Mouse (Mus musculus) C2C12 (cell line): ENCODE results near the gene Arhgap33. TPM values are rescaled to one million over a fixed set of nuclear protein-coding genes. Genes with fewer than 3 reads are reported as not detected.
"Not testable (repeated sequence)": the region's sequence is repeated elsewhere in the genome, so short reads cannot be mapped to it uniquely, and the experiment has no call there.

Experiments
- H3K27me3 ChIP-seq: one replicate; pipeline ENCODE4 v1.6.1; 2011; ENCODE audit not compliant: control insufficient read depth, insufficient read depth, insufficient read length
- H3K36me3 ChIP-seq: one replicate; pipeline ENCODE4 v1.6.1; 2011; ENCODE audit not compliant: control insufficient read depth, insufficient read depth
- H3K4me3 ChIP-seq: one replicate; pipeline ENCODE4 v1.5.1; 2011; ENCODE audit warnings: mild to moderate bottlenecking, control low read depth; ENCODE audit not compliant: poor library complexity, insufficient read depth, severe bottlenecking
- H3K79me2 ChIP-seq: one replicate; pipeline ENCODE4 v1.6.1; 2011; ENCODE audit not compliant: control insufficient read depth, insufficient read depth
- H3K79me3 ChIP-seq: one replicate; pipeline ENCODE4 v1.6.1; 2011; ENCODE audit warnings: low read depth, control low read depth
- H3ac ChIP-seq: one replicate; pipeline ENCODE3; 2011; ENCODE audit warnings: low read depth; ENCODE audit not compliant: control insufficient read depth, insufficient read length
- CEBPB ChIP-seq: IDR thresholded peaks from one replicate; pipeline ENCODE4 v1.6.1; 2011; ENCODE audit warnings: low read depth, mild to moderate bottlenecking, control low read depth, moderate library complexity
- CTCF ChIP-seq: IDR thresholded peaks from one replicate; pipeline ENCODE4 v1.5.1; 2011; ENCODE audit not compliant: control insufficient read depth, insufficient read depth, insufficient read length
- FOSL1 ChIP-seq: IDR thresholded peaks from one replicate; pipeline ENCODE4 v1.8.0; 2011; ENCODE audit warnings: mild to moderate bottlenecking, low read length; ENCODE audit not compliant: poor library complexity, insufficient read depth, severe bottlenecking
- MAX ChIP-seq: IDR thresholded peaks from one replicate; pipeline ENCODE4 v1.6.1; 2011; ENCODE audit warnings: mild to moderate bottlenecking, control low read depth
- MYOD1 ChIP-seq: IDR thresholded peaks from one replicate; pipeline ENCODE4 v1.6.1; 2011; ENCODE audit warnings: low read depth; ENCODE audit not compliant: control insufficient read depth, insufficient read length
- MYOG ChIP-seq: IDR thresholded peaks from one replicate; pipeline ENCODE4 v1.6.1; 2011; ENCODE audit not compliant: control insufficient read depth, insufficient read length; ENCODE audit errors: extremely low read depth
- USF1 ChIP-seq: IDR thresholded peaks from one replicate; pipeline ENCODE4 v1.6.1; 2011; ENCODE audit warnings: low read depth, mild to moderate bottlenecking, control low read depth, moderate library complexity
- polyA plus RNA-seq: library from polyadenylated mRNA; unstranded; fragments of >200 nt; fragmentation: generic; extraction: Trizol; gene quantifications from one replicate; pipeline ENCODE4 v1.2.1, GENCODE M21; 2012; ENCODE audit warnings: missing spikeins

Gene Arhgap33
- polyA plus RNA-seq, 1 experiment: 2.4 TPM

DNA sequence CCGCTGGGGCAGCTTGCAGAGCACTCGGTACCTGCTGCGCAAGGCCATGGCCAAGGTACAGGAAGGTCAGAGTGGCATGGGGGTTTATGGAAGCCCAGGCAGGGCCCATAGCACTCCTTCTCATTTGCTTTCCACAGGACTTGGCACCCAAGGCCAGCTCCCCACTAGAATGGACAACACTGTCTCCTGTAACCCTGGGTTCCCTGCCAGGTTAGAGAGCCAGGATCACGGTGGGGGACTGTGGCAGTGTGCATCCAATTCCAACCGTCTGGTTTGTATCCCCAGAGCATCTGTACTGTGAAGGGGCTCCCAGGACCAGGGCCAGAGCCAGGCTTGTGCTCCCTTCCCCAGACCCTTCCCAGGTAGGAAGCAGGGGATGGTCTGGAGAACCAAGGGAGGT lies 14.0 kb downstream of the Arhgap33 start:
- H3K36me3 ChIP-seq: no peaks in the 10 kb centered on the region
- H3K4me3 ChIP-seq: no peak overlapping the region
- no peaks in the 10 kb centered on the region for H3K79me3 ChIP-seq
- H3K27me3 ChIP-seq: peaks cover 1% of the 10 kb centered on the region
- no peak overlapping the region for H3ac ChIP-seq
- no peaks in the 10 kb centered on the region for H3K79me2 ChIP-seq
- TF ChIP-seq FOSL1 (no peak), MAX (no peak), CEBPB (no peak), CTCF (no peak), MYOD1 (no peak), USF1 (no peak), MYOG (no peak)

DNA sequence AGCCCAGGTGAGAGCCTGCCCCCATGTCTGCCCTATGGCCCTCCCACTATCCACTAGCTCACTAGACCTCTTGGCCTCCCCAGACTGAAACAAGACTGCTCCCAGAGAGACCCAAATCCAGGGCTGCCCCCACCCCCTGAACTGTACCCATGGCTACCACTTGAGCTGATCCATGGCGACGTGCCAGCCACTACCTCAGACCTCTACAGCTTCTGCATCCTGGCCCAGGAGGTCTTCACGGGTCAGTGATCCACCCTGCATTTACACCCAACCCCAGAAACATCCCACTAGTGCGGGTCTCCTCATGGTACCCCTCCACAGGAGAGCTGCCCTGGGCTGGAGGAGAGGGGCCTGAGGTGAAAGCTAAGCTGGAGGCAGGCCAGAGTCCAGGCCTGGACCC lies 14.5 kb downstream of the Arhgap33 start:
- TF ChIP-seq MYOD1 (no peak), MYOG (no peak), MAX (no peak), CTCF (no peak), USF1 (no peak), CEBPB (no peak), FOSL1 (no peak)
- Histone ChIP-seq H3ac (no peak overlapping the region), H3K79me2 (no peaks in the 10 kb centered on the region), H3K36me3 (no peaks in the 10 kb centered on the region), H3K79me3 (no peaks in the 10 kb centered on the region), H3K27me3 (peaks cover 5% of the 10 kb centered on the region), H3K4me3 (no peak overlapping the region)

DNA sequence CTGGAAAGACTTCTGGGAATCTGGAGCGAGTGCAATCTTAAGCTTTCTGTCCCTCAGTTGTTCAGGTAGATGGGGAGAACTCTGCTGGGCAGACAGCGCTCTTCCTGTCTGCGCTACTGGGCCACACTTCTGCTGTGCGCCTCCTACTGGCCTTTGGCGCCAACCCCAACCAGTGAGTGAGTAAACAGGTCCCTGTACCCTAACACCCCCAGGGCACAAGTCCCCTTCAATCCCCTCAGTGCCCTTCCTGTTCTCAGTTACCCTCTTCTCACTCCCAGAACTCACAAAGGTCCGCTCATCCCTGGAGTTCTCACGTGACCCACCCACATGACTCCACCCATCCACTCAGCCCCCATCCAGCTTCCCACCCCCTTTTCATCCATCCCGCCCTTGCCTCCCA lies 16.5 kb downstream of the Arhgap33 start:
- Histone ChIP-seq H3K27me3 (peaks cover 10% of the 10 kb centered on the region), H3K79me2 (no peaks in the 10 kb centered on the region), H3ac (no peak overlapping the region), H3K4me3 (no peak overlapping the region), H3K36me3 (no peaks in the 10 kb centered on the region), H3K79me3 (no peaks in the 10 kb centered on the region)
- TF ChIP-seq FOSL1: no peak
- TF ChIP-seq USF1: no peak
- TF ChIP-seq MYOD1: no peak
- no peak for TF ChIP-seq CEBPB

DNA sequence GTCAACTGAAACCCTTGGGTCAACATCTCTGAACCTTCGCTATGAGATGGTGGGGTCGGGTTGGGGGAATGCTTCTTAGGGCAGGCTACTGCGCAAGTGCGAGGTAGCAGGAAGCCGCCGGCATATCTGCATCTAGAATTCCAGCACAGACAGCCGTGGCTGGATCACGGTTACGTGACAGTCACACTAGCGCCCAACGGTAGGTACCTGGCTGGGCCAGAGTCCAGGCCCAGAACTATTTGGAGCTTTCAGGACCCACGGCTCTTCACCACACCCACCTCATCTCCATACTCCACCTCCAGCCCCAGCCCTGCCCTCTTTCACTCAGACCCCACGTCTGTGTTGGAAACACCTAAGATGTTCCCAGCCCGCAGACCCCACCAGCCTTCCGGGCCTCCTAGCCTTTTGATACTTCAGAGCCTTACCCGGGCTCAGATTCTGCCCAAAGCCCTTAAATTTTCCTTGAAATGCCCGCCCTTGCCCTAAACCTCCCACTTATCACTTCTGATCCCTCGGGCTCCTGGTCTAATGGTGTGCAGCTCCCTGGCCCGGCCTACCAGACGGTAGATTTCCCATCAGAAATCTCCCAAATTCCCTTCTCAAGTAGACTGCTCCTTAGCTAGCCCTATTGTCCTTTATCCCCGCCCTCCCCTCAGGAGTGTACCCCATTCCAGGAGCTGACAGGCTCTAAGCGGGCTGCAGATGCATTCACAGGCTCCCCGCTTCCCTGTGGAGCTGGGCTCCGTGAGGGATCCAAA lies 19.7 kb downstream of the Arhgap33 start:
- TF ChIP-seq USF1 (no peak), CEBPB (no peak), MYOG (no peak), MYOD1 (no peak), MAX (no peak), FOSL1 (no peak), CTCF (no peak)
- H3K36me3 ChIP-seq: no peaks in the 10 kb centered on the region
- H3K27me3 ChIP-seq: peaks cover 30% of the 10 kb centered on the region
- H3K79me2 ChIP-seq: no peaks in the 10 kb centered on the region
- no peaks in the 10 kb centered on the region for H3K79me3 ChIP-seq
- no peak overlapping the region for H3K4me3 ChIP-seq
- no peak overlapping the region for H3ac ChIP-seq

DNA sequence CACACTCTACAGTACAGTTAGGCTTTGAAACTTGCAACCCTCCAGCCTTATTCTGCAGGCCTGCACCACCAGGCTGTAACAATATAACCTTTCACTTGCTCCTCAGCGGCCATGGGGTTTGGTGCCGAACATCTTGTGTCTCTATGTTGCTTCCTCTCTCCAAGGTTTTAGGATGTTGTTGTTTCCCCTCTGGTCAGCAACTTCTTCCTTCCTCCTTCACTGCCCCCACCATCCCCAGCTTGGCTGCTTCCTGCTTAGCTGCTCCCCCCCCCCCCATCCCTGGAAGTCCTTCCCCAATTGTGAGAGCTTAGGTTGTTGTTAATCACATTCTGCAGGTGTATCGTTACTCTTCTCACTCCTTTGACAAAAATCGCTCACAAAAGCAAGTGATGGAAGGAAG lies 26.8 kb downstream of the Arhgap33 start:
- H3ac ChIP-seq: no peak overlapping the region
- H3K36me3 ChIP-seq: no peaks in the 10 kb centered on the region
- no peak overlapping the region for H3K4me3 ChIP-seq
- no peaks in the 10 kb centered on the region for H3K79me2 ChIP-seq
- H3K79me3 ChIP-seq: no peaks in the 10 kb centered on the region
- TF ChIP-seq MAX (no peak), CEBPB (no peak), FOSL1 (no peak), MYOD1 (no peak), USF1 (no peak)
- H3K27me3 ChIP-seq: peaks cover 45% of the 10 kb centered on the region

DNA sequence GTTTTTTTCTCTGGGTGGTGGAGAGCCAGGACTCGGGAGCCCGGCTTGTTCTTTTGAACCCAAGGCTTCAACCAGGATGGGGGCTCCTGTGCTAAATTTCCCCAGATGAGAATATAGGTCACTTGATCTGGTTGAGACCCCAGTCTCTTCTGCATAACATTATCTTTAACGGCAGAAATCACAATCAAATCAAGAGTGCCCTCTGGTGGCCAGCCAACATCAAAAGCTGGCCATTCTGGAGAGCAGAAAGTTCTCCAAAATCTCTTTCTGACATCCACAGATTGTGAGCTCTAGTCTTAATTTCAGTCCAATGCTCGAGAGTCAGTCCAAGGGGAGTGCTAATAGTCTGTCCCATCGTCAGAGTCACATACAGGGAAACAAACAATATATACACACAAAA lies 33.7 kb downstream of the Arhgap33 start:
- peaks cover 14% of the 10 kb centered on the region for H3K27me3 ChIP-seq
- H3K79me2 ChIP-seq, H3K36me3 ChIP-seq, H3K4me3 ChIP-seq, H3K79me3 ChIP-seq, H3ac ChIP-seq: not testable (repeated sequence)

DNA sequence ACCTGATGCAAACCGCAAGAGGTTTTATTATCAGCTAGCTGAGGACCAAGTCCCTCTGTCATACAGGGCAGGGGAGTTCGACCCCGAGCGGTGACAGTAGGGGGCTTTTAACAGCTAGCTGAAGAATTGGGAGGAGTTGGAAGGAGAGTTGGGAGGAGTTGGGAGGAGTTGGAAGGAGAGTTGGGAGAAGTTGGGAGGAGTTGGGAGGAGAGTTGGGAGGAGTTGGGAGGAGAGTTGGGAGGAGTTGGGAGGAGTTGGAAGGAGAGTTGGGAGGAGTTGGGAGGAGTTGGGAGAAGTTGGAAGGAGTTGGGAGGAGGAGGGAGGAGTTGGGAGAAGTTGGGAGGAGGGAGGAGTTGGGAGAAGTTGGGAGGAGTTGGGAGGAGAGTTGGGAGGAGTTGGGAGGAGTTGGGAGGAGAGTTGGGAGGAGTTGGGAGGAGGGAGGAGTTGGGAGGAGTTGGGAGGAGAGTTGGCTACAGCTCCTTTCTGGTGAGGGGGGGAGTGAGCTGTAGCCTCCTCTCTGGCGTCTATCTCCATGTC lies 39.3 kb downstream of the Arhgap33 start:
- H3K79me2 ChIP-seq, H3K4me3 ChIP-seq, H3ac ChIP-seq, H3K79me3 ChIP-seq, H3K36me3 ChIP-seq: not testable (repeated sequence)
- peaks cover 25% of the 10 kb centered on the region for H3K27me3 ChIP-seq
